ENCODE assay signal across 9 mouse cellular contexts in genomic region chr15:102115731-102116231, GRCm38 (mm10). TPM values are rescaled to one million over a fixed set of nuclear protein-coding genes. Genes with fewer than 3 reads are reported as not detected.
DNase-seq lines count a peak whose midpoint lies in the region; ATAC-seq lines count a peak whose summit lies in the region.
"Had no signal": no experiment of that assay in that cellular context is flagged by ENCODE, and none has a peak within 500 bp of the region (broad histone marks: within the 10 kb centered on the region; RNA-seq: fewer than 3 reads in every experiment).

No protein-coding gene starts in this region.

- ATAC-seq in hindbrain, embryonic 13.5 days (ENCODE audit: low FRiP score): no peak
- ATAC-seq in hindbrain, embryonic 11.5 days (ENCODE audit: low FRiP score): no peak
- ATAC-seq in hematopoietic stem cell, adult 5-6 weeks (replicated peaks in 1 of 2; ENCODE audit: insufficient read depth in 1 of 2, low FRiP score in 2 of 2, low TSS enrichment in 1 of 2, low read depth in 1 of 2, poor library complexity in 2 of 2, severe bottlenecking in 2 of 2): peak; percentile 61 to 70

- H3K27me3 ChIP-seq in hindbrain, embryonic 13.5 days: no peaks in the 10 kb centered on the region
- H3K27me3 ChIP-seq in hindbrain, embryonic 11.5 days (ENCODE audit: control insufficient read depth, insufficient read depth, low read length): no peaks in the 10 kb centered on the region

- H3K36me3 ChIP-seq in hindbrain, embryonic 13.5 days: peaks cover 59% of the 10 kb centered on the region
- no peaks in the 10 kb centered on the region; the same call in none of the 2 replicates for H3K36me3 ChIP-seq in hindbrain, embryonic 11.5 days (ENCODE audit: control insufficient read depth, insufficient read depth, low read length)

- H3K9me3 ChIP-seq in hindbrain, embryonic 13.5 days: no peaks in the 10 kb centered on the region
- no peaks in the 10 kb centered on the region for H3K9me3 ChIP-seq in hindbrain, embryonic 11.5 days (ENCODE audit: control insufficient read depth, low read length)

- no peak for DNase-seq in hindbrain, embryonic 11.5 days (ENCODE audit: low spot score)
- DNase-seq in thymus, postnatal 25 days: peak; percentile 25
- DNase-seq in thymus, adult 18-20 months: no peak
- peak; percentile 52 for DNase-seq in thymus, postnatal 4 days
- no peak for DNase-seq in left cerebral cortex, adult 8-10 months (ENCODE audit: low spot score in 2 of 2)
- DNase-seq in frontal cortex, postnatal 36 days (ENCODE audit: low spot score in 2 of 2): no peak
- DNase-seq: layer of hippocampus, adult 9-11 months had no signal

- no peak overlapping the region for H3K4me2 ChIP-seq in hindbrain, embryonic 13.5 days
- H3K4me2 ChIP-seq in hindbrain, embryonic 11.5 days (replicated peaks; ENCODE audit: low read depth, low read length): no peak overlapping the region

- 69% methylated on average over 9 of the region's 9 CpGs for WGBS in hindbrain, embryonic 13.5 days
- 72% methylated on average over 9 of the region's 9 CpGs for WGBS in hindbrain, embryonic 11.5 days

- 0 out of 2 replicates have a peak overlapping the region, but pooled peaks have one; percentile 24 for H3K9ac ChIP-seq in hindbrain, embryonic 13.5 days
- no peak overlapping the region for H3K9ac ChIP-seq in hindbrain, embryonic 11.5 days (ENCODE audit: low read depth, low read length)

- H3K4me1 ChIP-seq in hindbrain, embryonic 13.5 days (replicated peaks): peaks cover 34% of the 10 kb centered on the region
- no peaks in the 10 kb centered on the region for H3K4me1 ChIP-seq in hindbrain, embryonic 11.5 days (replicated peaks; ENCODE audit: control insufficient read depth, insufficient read depth, low read length)

- H3K4me3 ChIP-seq in hindbrain, embryonic 13.5 days: no peak overlapping the region
- no peak overlapping the region for H3K4me3 ChIP-seq in hindbrain, embryonic 11.5 days (ENCODE audit: low read depth, low read length)

- peak overlapping the region; percentile 78 for H3K27ac ChIP-seq in hindbrain, embryonic 13.5 days
- H3K27ac ChIP-seq in hindbrain, embryonic 11.5 days (ENCODE audit: low read depth, low read length): no peak overlapping the region

RNA-seq across cellular contexts. Expression of gene Tns2, which starts 15.6 kb away (rescaled TPM):
- 8.3 and 9.3 TPM in 2 replicates for polyA plus RNA-seq in hindbrain, embryonic 13.5 days (2015; fragmentation: Nextera tagmentation; extraction: Ambion mirVana)
- polyA plus RNA-seq in hindbrain, embryonic 11.5 days (2014; fragmentation: Nextera tagmentation; extraction: Ambion mirVana): 8.0 and 11.8 TPM in 2 replicates
- 3.6 and 4.0 TPM in 2 replicates for total RNA-seq in hematopoietic stem cell, adult 5-6 weeks (2017)
- 10 to 100 TPM; 23.3 to 29.5 (median 24.3) TPM for total RNA-seq in left cerebral cortex, adult 8-10 months (2022)

RNA-seq across cellular contexts. Expression of gene Spryd3, which starts 20.3 kb away (rescaled TPM):
- 50.8 and 57.4 TPM in 2 replicates for polyA plus RNA-seq in hindbrain, embryonic 13.5 days (2015; fragmentation: Nextera tagmentation; extraction: Ambion mirVana)
- polyA plus RNA-seq in hindbrain, embryonic 11.5 days (2014; fragmentation: Nextera tagmentation; extraction: Ambion mirVana): 10.1 and 11.9 TPM in 2 replicates
- total RNA-seq in hematopoietic stem cell, adult 5-6 weeks (2017): 12.6 and 15.8 TPM in 2 replicates
- total RNA-seq in left cerebral cortex, adult 8-10 months (2022): 100 to 1,000 TPM; 147 to 167 (median 161) TPM

RNA-seq across cellular contexts. Expression of gene Igfbp6, which starts 28.4 kb away (rescaled TPM):
- 0.49 and 1.2 TPM in 2 replicates for polyA plus RNA-seq in hindbrain, embryonic 13.5 days (2015; fragmentation: Nextera tagmentation; extraction: Ambion mirVana)
- 0.31 TPM in 1 of 2 replicates, not detected in the other for polyA plus RNA-seq in hindbrain, embryonic 11.5 days (2014; fragmentation: Nextera tagmentation; extraction: Ambion mirVana)
- total RNA-seq in hematopoietic stem cell, adult 5-6 weeks (2017): 0.15 TPM in 1 of 2 replicates, not detected in the other
- total RNA-seq in left cerebral cortex, adult 8-10 months (2022): 10 to 100 TPM; 42.4 to 49.5 (median 45.5) TPM

RNA-seq across cellular contexts. Expression of gene Soat2, which starts 34.5 kb away (rescaled TPM):
- 0.14 TPM in 1 of 2 replicates, not detected in the other for polyA plus RNA-seq in hindbrain, embryonic 13.5 days (2015; fragmentation: Nextera tagmentation; extraction: Ambion mirVana)
- polyA plus RNA-seq in hindbrain, embryonic 11.5 days (2014; fragmentation: Nextera tagmentation; extraction: Ambion mirVana): 0.13 and 0.17 TPM in 2 replicates
- total RNA-seq in hematopoietic stem cell, adult 5-6 weeks (2017): 1.3 and 2.4 TPM in 2 replicates
- total RNA-seq in left cerebral cortex, adult 8-10 months (2022): under 1 TPM in 2 of 4 experiments, not detected in 2; 0.26 to 0.27 TPM

RNA-seq across cellular contexts. Expression of gene Eif4b, which starts 42.2 kb away (rescaled TPM):
- 82.3 and 82.9 TPM in 2 replicates for polyA plus RNA-seq in hindbrain, embryonic 13.5 days (2015; fragmentation: Nextera tagmentation; extraction: Ambion mirVana)
- 85.0 and 103 TPM in 2 replicates for polyA plus RNA-seq in hindbrain, embryonic 11.5 days (2014; fragmentation: Nextera tagmentation; extraction: Ambion mirVana)
- 451 and 486 TPM in 2 replicates for total RNA-seq in hematopoietic stem cell, adult 5-6 weeks (2017)
- total RNA-seq in left cerebral cortex, adult 8-10 months (2022): 100 to 1,000 TPM; 191 to 203 (median 200) TPM

Comparison
In these comparisons a context has a peak if more than half of its experiments do, and no peak if none do; other contexts are left out.
1. DNase-seq: peak in thymus, postnatal 25 days (single experiment) and thymus, postnatal 4 days (single experiment); none in hindbrain, embryonic 11.5 days (single experiment), thymus, adult 18-20 months (0 of 2), left cerebral cortex, adult 8-10 months (0 of 2) and frontal cortex, postnatal 36 days (0 of 2).
2. ATAC-seq: peak in hematopoietic stem cell, adult 5-6 weeks (2 of 2); none in hindbrain, embryonic 13.5 days (single experiment) and hindbrain, embryonic 11.5 days (single experiment).
3. RNA of gene Igfbp6, which starts 28.4 kb away (total RNA-seq): 42.4 to 49.5 TPM in left cerebral cortex, adult 8-10 months; 0.15 TPM in hematopoietic stem cell, adult 5-6 weeks; every median in the first group is over 10 times any median in the second.